Comparison of ENCODE assay signal across 11 mouse cellular contexts in genomic region chr12:117152366-117153165, GRCm38 (mm10).
DNase-seq lines count a peak whose midpoint lies in the region; ATAC-seq and TF ChIP-seq lines count a peak whose summit lies in the region.
"Had no signal": no experiment of that assay in that cellular context is flagged by ENCODE, and none has a peak within 500 bp of the region (broad histone marks: within the 10 kb centered on the region; RNA-seq: fewer than 3 reads in every experiment).

No protein-coding gene starts in this region.

- peaks cover 21% of the 10 kb centered on the region for H3K4me1 ChIP-seq in heart, embryonic 15.5 days (replicated peaks)
- no peaks in the 10 kb centered on the region for H3K4me1 ChIP-seq in heart, adult 2 months (ENCODE audit: control insufficient read depth, insufficient read depth, low read length)
- peaks cover 52% of the 10 kb centered on the region for H3K4me1 ChIP-seq in hindbrain, embryonic 14.5 days (replicated peaks; ENCODE audit: control insufficient read depth, insufficient read depth, low read length)
- H3K4me1 ChIP-seq: liver, embryonic 13.5 days had no signal

- H3K36me3 ChIP-seq in heart, embryonic 15.5 days, result no peaks in the 10 kb centered on the region
- no peaks in the 10 kb centered on the region for H3K36me3 ChIP-seq in heart, adult 2 months (ENCODE audit: control insufficient read depth, insufficient read depth, low read length)
- H3K36me3 ChIP-seq in hindbrain, embryonic 14.5 days (replicated peaks; ENCODE audit: control insufficient read depth, insufficient read depth), result no peaks in the 10 kb centered on the region
- H3K36me3 ChIP-seq: liver, embryonic 13.5 days had no signal

- WGBS in heart, embryonic 15.5 days, result 6% methylated on average over 28 of the region's 28 CpGs
- 6% methylated on average over 27 of the region's 28 CpGs for WGBS in heart, adult 2 months
- 5% methylated on average over 28 of the region's 28 CpGs for whole genome bisulfite sequencing in hindbrain, embryonic 14.5 days

- no peak for TF ChIP-seq CTCF in heart, adult 2 months (IDR thresholded peaks at IDR 0.05)

- no peak; the same call in 1 of the 2 replicates for ATAC-seq in heart, embryonic 15.5 days (replicated peaks; ENCODE audit: insufficient number of reproducible peaks, insufficient read depth, low FRiP score, low read depth)
- ATAC-seq in hindbrain, embryonic 14.5 days (ENCODE audit: low FRiP score), result no peak
- ATAC-seq in megakaryocyte, adult 5-6 weeks (ENCODE audit: poor library complexity, severe bottlenecking), result no peak
- ATAC-seq: CD4-positive, CD25-positive, alpha-beta regulatory T cell, adult 4 months had no signal

- intact Hi-C loops in heart, adult 2 months (cut with DNase I), result no loop called here

- peak overlapping the region; percentile 64 for H3K4me3 ChIP-seq in heart, embryonic 15.5 days
- no peak overlapping the region for H3K4me3 ChIP-seq in heart, adult 2 months
- H3K4me3 ChIP-seq in hindbrain, embryonic 14.5 days (replicated peaks; ENCODE audit: low read length), result peak overlapping the region; percentile 65

- no peak for TF ChIP-seq EP300 in heart, adult 2 months (IDR thresholded peaks at IDR 0.05; ENCODE audit: insufficient read depth, low read depth, low read length)

- no peak for TF ChIP-seq POLR2A in heart, adult 2 months (IDR thresholded peaks at IDR 0.05; ENCODE audit: insufficient read depth, low read depth, low read length)

- DNase-seq in heart, adult 2 months, result no peak
- DNase-seq in embryo, embryonic 9.5 days (ENCODE audit: extremely low spot score), result peak; percentile 46
- DNase-seq in hindbrain, embryonic 14.5 days (ENCODE audit: low spot score), result no peak
- peak; percentile 54 for DNase-seq in neural tube, embryonic 10.5 days (ENCODE audit: extremely low spot score, low spot score)
- no peak for DNase-seq in ovary, postnatal 14 days (ENCODE audit: low spot score)
- DNase-seq in ovary, postnatal 10 days (ENCODE audit: low spot score), result no peak
- DNase-seq: adrenal gland, adult 2 months; liver, embryonic 13.5 days had no signal

- peaks cover 92% of the 10 kb centered on the region for H3K27me3 ChIP-seq in heart, embryonic 15.5 days
- H3K27me3 ChIP-seq in heart, adult 2 months (ENCODE audit: control insufficient read depth, insufficient read depth, low read length), result peaks cover 11% of the 10 kb centered on the region; the same call in 1 of the 2 replicates
- H3K27me3 ChIP-seq in hindbrain, embryonic 14.5 days (ENCODE audit: control insufficient read depth, insufficient read depth, low read length), result peaks cover 41% of the 10 kb centered on the region

- H3K9me3 ChIP-seq in heart, embryonic 15.5 days (replicated peaks), result no peaks in the 10 kb centered on the region
- H3K9me3 ChIP-seq in hindbrain, embryonic 14.5 days (ENCODE audit: control insufficient read depth, low read length), result no peaks in the 10 kb centered on the region
- H3K9me3 ChIP-seq: liver, embryonic 13.5 days had no signal

- H3K79me2 ChIP-seq in heart, adult 2 months (replicated peaks; ENCODE audit: control insufficient read depth, insufficient read depth, low read length), result no peaks in the 10 kb centered on the region

- no peak overlapping the region for H3K9ac ChIP-seq in heart, embryonic 15.5 days
- no peak overlapping the region for H3K9ac ChIP-seq in heart, adult 2 months (ENCODE audit: low read depth, low read length)
- H3K9ac ChIP-seq in hindbrain, embryonic 14.5 days, result peak overlapping the region; percentile 86
- H3K9ac ChIP-seq: liver, embryonic 13.5 days had no signal

- no peak overlapping the region for H3K27ac ChIP-seq in heart, embryonic 15.5 days
- no peak overlapping the region for H3K27ac ChIP-seq in heart, adult 2 months
- H3K27ac ChIP-seq in hindbrain, embryonic 14.5 days, result peak overlapping the region; percentile 92
- H3K27ac ChIP-seq: liver, embryonic 13.5 days had no signal

- peak overlapping the region; percentile 95 for H3K4me2 ChIP-seq in heart, embryonic 15.5 days
- H3K4me2 ChIP-seq in hindbrain, embryonic 14.5 days (replicated peaks), result peak overlapping the region; percentile 73

Comparison
In these comparisons a context has a peak if more than half of its experiments do, and no peak if none do; other contexts are left out.
1. DNase-seq: peak in embryo, embryonic 9.5 days (single experiment) and neural tube, embryonic 10.5 days (single experiment); none in heart, adult 2 months (0 of 2), hindbrain, embryonic 14.5 days (single experiment), ovary, postnatal 14 days (single experiment) and ovary, postnatal 10 days (single experiment).